Mouse (Mus musculus) E14TG2a.4 (cell line): ENCODE results near the gene 1700012A03Rik.

ENCODE experiments used
- H3K27me3 ChIP-seq: 2 replicates; pipeline ENCODE4 v1.6.1; 2014; ENCODE audit warnings: low read length, control low read depth; ENCODE audit not compliant: insufficient read depth
- H3K36me3 ChIP-seq: 2 replicates; pipeline ENCODE4 v1.6.1; 2014; ENCODE audit warnings: low read length, control low read depth; ENCODE audit not compliant: insufficient read depth
- H3K4me1 ChIP-seq: replicated peaks from 2 replicates; pipeline ENCODE4 v1.6.1; 2014; ENCODE audit warnings: low read depth, low read length, control low read depth
- H3K4me3 ChIP-seq: replicated peaks from 2 replicates; pipeline ENCODE4 v1.5.1; 2014; ENCODE audit warnings: mild to moderate bottlenecking, low read length
- H3K9me3 ChIP-seq: 2 replicates; pipeline ENCODE4 v1.6.1; 2014; ENCODE audit warnings: low read length, control low read depth
- CTCF ChIP-seq: conservative IDR thresholded peaks from 2 replicates; pipeline ENCODE4 v1.5.1; 2014; ENCODE audit warnings: low read length
- NANOG ChIP-seq: IDR thresholded peaks from 2 replicates; pipeline ENCODE4 v1.6.1; 2014; ENCODE audit warnings: borderline replicate concordance, low read length, mixed read lengths
- POU5F1 ChIP-seq: IDR thresholded peaks from 2 replicates; pipeline ENCODE4 v1.6.1; 2014; ENCODE audit warnings: low read length, borderline replicate concordance

1700012A03Rik gene

GRCm38 (mm10) chr6:32021853-32022536, 28.1 kb upstream of the 1700012A03Rik start:
- H3K36me3 ChIP-seq = no peaks in the 10 kb centered on the region
- peaks cover 14% of the 10 kb centered on the region for H3K9me3 ChIP-seq
- no peaks in the 10 kb centered on the region for H3K27me3 ChIP-seq
- H3K4me3 ChIP-seq = no peak overlapping the region
- no peaks in the 10 kb centered on the region for H3K4me1 ChIP-seq
- no peak for TF ChIP-seq POU5F1
- no peak for TF ChIP-seq CTCF
- no peak for TF ChIP-seq NANOG

- no peaks in the 10 kb centered on the region for H3K4me1 ChIP-seq
- TF ChIP-seq NANOG = no peak
- TF ChIP-seq POU5F1 = no peak
- TF ChIP-seq CTCF = no peak
Measured at GRCm38 (mm10) chr6:32022537-32022869, 27.5 kb upstream of the 1700012A03Rik start.

GRCm38 (mm10) chr6:32028228-32029009, 21.6 kb upstream of the 1700012A03Rik start:
- Histone ChIP-seq H3K9me3 (peaks cover 5% of the 10 kb centered on the region), H3K4me1 (no peaks in the 10 kb centered on the region), H3K4me3 (no peak overlapping the region), H3K36me3 (no peaks in the 10 kb centered on the region), H3K27me3 (no peaks in the 10 kb centered on the region)
- no peak for TF ChIP-seq CTCF
- no peak for TF ChIP-seq NANOG

More at GRCm38 (mm10) chr6:32022537-32022869, 27.5 kb upstream of the 1700012A03Rik start:
- Histone ChIP-seq H3K4me3 (no peak overlapping the region), H3K27me3 (no peaks in the 10 kb centered on the region), H3K9me3 (peaks cover 14% of the 10 kb centered on the region), H3K36me3 (no peaks in the 10 kb centered on the region)

- H3K9me3 ChIP-seq = no peaks in the 10 kb centered on the region
- no peak for TF ChIP-seq POU5F1
- TF ChIP-seq CTCF = no peak
- no peak for TF ChIP-seq NANOG
- no peaks in the 10 kb centered on the region for H3K27me3 ChIP-seq
- no peaks in the 10 kb centered on the region for H3K4me1 ChIP-seq
- H3K4me3 ChIP-seq = no peak overlapping the region
- no peaks in the 10 kb centered on the region for H3K36me3 ChIP-seq
Measured at GRCm38 (mm10) chr6:32034226-32034625, 15.8 kb upstream of the 1700012A03Rik start.

- Histone ChIP-seq H3K4me3 (no peak overlapping the region), H3K27me3 (peaks cover 4% of the 10 kb centered on the region; the same call in 1 of the 2 replicates), H3K36me3 (no peaks in the 10 kb centered on the region), H3K4me1 (no peaks in the 10 kb centered on the region), H3K9me3 (no peaks in the 10 kb centered on the region)
- TF ChIP-seq POU5F1 (no peak), NANOG (no peak), CTCF (no peak)
Measured at GRCm38 (mm10) chr6:32045344-32045743, 4.7 kb upstream of the 1700012A03Rik start.

GRCm38 (mm10) chr6:32049256-32049950, 643 bp upstream of the 1700012A03Rik start:
- Histone ChIP-seq H3K4me3 (no peak overlapping the region), H3K27me3 (peaks cover 4% of the 10 kb centered on the region; the same call in 1 of the 2 replicates), H3K4me1 (no peaks in the 10 kb centered on the region), H3K9me3 (no peaks in the 10 kb centered on the region), H3K36me3 (no peaks in the 10 kb centered on the region)
- TF ChIP-seq POU5F1 = no peak
- TF ChIP-seq NANOG = no peak
- TF ChIP-seq CTCF = no peak

GRCm38 (mm10) chr6:32052135-32052915, 2.3 kb downstream of the 1700012A03Rik start:
- TF ChIP-seq CTCF = no peak
- TF ChIP-seq POU5F1 = no peak
- TF ChIP-seq NANOG = no peak
- Histone ChIP-seq H3K36me3 (no peaks in the 10 kb centered on the region), H3K4me1 (peaks cover 14% of the 10 kb centered on the region), H3K9me3 (peaks cover 10% of the 10 kb centered on the region), H3K4me3 (no peak overlapping the region), H3K27me3 (0 out of 2 replicates have a peak, but pooled peaks cover 4% of the 10 kb centered on the region)

- peaks cover 21% of the 10 kb centered on the region for H3K9me3 ChIP-seq
- H3K36me3 ChIP-seq = no peaks in the 10 kb centered on the region
- H3K4me3 ChIP-seq = no peak overlapping the region
- 0 out of 2 replicates have a peak, but pooled peaks cover 3% of the 10 kb centered on the region for H3K27me3 ChIP-seq
- TF ChIP-seq CTCF (no peak), POU5F1 (no peak), NANOG (no peak; the same call in 1 of the 2 replicates)
- peaks cover 15% of the 10 kb centered on the region for H3K4me1 ChIP-seq
Measured at GRCm38 (mm10) chr6:32056525-32056924, 6.5 kb downstream of the 1700012A03Rik start.
